Mouse (Mus musculus): ENCODE measurements around the gene Zbtb39.

The Zbtb39 gene

GRCm38 (mm10) chr10:127739083-127739660 lies at the start of gene Zbtb39:
Gene Zbtb39, plus strand, starts transcription at chr10:127739538.
- DNase-seq (ENCODE audit: low read depth, low spot score): peak; percentile 84

DNA sequence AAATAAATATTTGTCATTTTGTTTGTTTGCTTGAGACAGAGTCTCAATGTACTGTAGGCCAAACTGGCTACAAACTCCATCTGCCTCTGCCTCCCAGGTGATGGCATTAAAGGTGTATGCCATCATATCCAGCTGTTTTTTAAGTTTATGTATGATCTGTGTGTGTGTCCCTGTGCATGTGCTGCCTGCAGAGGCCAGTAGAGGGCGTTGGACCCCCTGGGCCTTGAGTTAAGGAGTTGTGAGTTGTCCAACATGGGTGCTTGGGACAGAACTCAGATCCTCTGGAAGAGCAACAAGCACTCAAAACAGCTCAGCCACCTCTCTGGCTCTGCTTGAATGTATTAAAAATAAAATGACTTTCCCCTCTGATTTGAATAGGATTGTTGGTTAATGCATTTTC lies 48.3 kb upstream of the Zbtb39 start:
- no peak for DNase-seq (ENCODE audit: low read depth, low spot score)

- peak; percentile 41 for DNase-seq (ENCODE audit: low read depth, low spot score)
Observed at GRCm38 (mm10) chr10:127694636-127695035, 44.7 kb upstream of the Zbtb39 start.

- DNase-seq (ENCODE audit: low read depth, low spot score): no peak
Observed at GRCm38 (mm10) chr10:127695775-127696174, 43.6 kb upstream of the Zbtb39 start.

- DNase-seq (ENCODE audit: low read depth, low spot score): no peak
Observed at GRCm38 (mm10) chr10:127698966-127699365, 40.4 kb upstream of the Zbtb39 start.

- no peak for DNase-seq (ENCODE audit: low read depth, low spot score)
Observed at GRCm38 (mm10) chr10:127703299-127703698, 36.0 kb upstream of the Zbtb39 start.

DNA sequence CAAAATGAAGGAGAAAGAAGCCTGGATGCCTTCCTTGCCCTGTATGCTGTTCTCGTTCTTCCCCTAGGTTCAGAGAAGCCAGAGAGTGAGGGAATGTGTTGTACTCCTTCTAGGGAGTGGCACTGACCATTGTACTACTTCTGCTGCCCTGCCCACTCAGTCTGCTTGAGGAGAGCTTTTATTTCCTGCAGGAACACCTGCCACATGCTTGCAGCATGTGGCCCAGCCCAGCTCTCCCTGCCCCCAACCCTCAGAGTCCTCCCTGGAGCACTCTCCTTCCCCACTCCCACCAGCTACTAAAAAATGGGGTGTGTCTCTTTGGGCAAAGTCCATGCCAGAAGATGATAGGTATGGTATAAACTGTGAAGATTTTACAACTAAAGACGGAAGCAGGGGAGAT lies 35.0 kb upstream of the Zbtb39 start:
- no peak for DNase-seq (ENCODE audit: low read depth, low spot score)

DNA sequence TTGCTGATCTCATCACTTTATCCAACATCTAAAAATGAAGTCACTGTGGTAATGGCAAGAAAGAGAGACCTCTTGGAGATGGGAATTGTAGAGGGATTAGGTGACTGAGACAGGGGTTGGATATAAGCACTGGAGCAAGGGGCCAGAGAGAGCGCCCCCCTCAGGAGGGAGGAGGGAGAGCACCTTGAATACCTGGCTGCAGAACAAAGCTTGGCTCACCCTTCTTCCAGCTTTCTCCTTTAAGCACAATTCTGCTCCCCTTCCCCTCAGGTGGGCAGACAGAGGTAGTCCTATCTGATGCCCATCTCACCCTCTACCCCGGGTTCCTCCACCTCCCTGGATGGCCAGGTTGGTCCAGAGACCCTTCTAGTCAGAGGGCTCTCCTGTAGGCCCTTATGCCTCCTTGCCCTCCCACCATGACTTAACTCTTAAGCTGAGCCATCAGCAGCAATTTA lies 34.5 kb upstream of the Zbtb39 start, which contains the start of gene Myo1a:
Gene Myo1a (plus strand): TSS at position 405 of the 455 bp plus-strand sequence.
- DNase-seq (ENCODE audit: low read depth, low spot score): no peak

DNA sequence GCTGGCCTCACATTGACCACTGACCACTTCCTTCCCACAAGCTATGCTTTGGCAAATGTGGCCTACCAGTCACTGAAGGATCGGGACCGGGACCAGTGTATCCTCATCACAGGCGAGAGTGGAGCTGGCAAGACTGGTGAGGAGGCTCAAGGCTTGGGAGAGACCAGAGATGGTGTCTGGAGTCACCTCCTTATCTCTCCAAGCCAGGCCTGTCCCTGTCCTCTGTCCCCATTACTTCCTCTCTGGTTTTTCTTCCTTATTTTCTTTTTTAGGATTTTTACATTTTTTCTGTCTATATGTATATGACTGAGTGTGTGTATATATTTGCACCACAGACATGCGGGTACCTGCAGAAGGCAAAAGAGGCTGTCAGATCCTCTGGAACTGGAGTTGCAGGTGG lies 33.6 kb upstream of the Zbtb39 start:
- DNase-seq (ENCODE audit: low read depth, low spot score): no peak

GRCm38 (mm10) chr10:127707721-127708120 lies 31.6 kb upstream of the Zbtb39 start:
- DNase-seq (ENCODE audit: low read depth, low spot score): no peak

GRCm38 (mm10) chr10:127708850-127709370 lies 30.4 kb upstream of the Zbtb39 start:
- DNase-seq (ENCODE audit: low read depth, low spot score): no peak

DNA sequence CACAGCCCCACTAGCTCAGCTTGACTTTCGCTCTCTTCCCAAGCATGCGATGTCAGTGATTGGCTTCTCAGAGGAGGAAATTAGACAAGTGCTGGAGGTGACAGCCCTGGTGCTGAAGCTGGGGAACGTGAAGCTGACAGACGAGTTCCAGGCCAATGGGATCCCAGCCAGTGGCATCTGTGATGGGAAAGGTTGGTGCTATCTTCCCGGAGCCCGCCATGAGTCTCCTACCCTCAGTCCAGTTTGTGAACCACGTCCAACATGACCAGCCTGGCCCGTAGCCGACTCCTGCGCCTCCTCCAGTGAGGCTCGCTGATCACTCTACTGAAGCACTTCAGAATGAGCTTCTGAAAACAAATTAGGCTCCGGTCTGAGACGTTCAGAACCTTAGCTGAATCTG lies 29.0 kb upstream of the Zbtb39 start:
- no peak for DNase-seq (ENCODE audit: low read depth, low spot score)

DNA sequence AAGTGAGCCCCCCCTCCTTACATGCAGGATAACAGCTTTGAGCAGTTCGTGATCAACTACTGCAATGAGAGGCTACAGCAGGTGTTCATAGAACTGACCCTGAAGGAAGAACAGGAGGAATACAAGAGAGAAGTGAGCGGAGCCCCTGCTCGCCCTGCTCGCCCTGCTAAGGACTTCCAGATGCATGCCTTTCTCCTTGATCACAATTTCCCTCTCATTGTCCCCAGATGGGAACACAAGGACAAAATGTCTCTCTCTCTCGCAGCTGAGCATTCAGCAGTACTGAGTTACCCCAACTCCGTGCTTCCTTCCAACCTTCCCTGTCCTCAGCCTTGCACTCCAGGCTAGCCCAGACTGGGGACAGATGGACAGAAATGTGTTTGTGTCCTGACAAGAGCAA lies 26.6 kb upstream of the Zbtb39 start:
- no peak for DNase-seq (ENCODE audit: low read depth, low spot score)

DNA sequence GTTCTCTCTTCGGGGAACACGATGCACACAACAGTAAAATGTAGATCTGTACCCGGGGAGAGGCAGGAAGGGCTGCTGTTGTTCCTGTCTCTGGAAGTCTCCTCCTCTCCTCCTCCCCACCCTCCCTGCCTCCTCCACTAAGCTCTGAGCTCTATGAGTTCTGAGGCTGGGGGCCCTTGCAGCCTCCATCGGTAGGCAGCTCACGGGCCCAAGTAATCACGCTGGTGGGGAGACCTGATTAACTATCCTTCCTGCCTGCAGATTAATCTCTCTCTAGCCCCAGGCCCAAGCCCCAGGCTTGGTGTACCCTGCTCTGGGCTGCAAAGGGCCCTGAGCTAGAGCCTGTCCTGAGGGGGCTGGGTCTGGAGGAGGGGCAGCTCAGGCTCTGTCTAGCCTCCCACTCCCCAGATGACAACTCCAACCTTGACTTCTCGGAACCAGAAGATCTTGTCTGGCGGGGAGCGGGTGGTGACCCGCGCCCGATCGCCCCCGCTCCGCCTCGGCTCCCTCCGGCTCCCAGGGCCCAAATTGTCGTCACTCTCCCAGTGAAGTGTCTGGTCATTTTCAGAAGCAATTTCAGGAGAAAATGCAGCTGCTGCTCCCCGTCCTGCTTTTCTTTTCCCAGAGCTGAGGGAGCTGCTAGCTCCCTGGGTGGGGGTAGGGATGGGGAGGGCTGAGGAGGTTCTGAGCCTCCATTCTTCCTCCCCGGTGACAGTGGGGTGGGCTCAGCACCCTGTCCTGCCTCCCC lies 17.5 kb upstream of the Zbtb39 start:
- no peak for DNase-seq (ENCODE audit: low read depth, low spot score)

DNA sequence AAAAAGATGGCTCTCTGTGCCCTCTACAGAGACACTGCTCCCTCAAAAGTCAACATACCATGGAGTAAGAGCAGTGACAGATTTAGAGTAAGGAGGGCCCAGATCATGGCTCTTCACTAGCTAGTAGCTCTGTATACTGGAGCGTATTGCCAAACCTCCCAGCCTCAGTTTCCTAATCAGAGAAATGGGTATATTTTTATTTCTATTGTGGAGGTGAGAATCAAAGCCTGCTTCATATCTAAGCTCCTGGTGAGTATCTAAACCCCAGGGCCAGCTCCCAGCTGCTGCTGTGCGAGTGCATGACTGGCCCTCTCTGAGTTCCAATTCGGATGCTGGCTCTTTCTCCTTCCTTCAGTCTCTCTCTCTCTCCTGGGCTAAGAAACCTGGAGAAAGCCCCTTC lies 15.2 kb upstream of the Zbtb39 start, which contains the start of gene Tac2:
Gene Tac2 (plus strand): TSS at position 301 of the 400 bp plus-strand sequence.
- no peak for DNase-seq (ENCODE audit: low read depth, low spot score)

DNA sequence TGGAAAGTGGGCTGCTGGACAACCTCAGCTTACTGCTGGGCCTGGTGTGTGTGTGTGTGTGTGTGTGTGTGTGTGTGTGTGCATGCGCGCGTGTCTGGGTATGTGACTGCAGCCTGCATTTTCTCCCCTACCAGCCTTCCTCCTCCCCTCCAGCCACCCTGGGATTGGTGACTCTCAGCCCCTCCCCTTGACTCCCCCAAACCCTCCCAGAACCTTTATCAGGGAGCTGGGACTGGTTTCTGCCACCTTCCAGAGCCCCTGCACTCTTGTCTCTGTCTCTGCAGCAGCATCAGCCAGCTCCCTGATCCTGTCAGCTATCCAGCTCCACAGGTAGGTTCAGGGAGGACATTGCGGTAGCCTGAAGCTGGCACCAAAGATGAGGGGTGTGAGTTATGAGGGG lies 14.2 kb upstream of the Zbtb39 start:
- no peak for DNase-seq (ENCODE audit: low read depth, low spot score)

DNA sequence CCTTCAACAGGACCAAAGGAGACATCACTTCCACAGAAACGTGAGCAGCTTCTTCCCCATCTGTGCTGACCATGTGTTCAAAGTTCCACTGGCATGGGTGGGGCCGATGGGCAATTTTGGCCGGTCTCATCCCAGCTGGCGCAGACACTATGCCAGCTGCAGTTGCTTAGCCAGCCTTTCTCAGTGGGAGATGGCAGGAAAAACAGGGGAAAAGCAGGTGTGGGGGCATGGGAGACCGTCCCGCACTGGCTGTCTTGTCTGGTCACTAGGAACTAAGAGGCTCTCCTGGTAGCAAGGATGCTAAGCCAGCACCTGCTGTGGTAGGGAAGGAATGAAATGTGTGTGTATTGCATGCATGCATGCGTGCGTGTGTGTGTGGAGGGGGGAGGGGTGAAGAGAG lies 10.9 kb upstream of the Zbtb39 start:
- DNase-seq (ENCODE audit: low read depth, low spot score): no peak

DNA sequence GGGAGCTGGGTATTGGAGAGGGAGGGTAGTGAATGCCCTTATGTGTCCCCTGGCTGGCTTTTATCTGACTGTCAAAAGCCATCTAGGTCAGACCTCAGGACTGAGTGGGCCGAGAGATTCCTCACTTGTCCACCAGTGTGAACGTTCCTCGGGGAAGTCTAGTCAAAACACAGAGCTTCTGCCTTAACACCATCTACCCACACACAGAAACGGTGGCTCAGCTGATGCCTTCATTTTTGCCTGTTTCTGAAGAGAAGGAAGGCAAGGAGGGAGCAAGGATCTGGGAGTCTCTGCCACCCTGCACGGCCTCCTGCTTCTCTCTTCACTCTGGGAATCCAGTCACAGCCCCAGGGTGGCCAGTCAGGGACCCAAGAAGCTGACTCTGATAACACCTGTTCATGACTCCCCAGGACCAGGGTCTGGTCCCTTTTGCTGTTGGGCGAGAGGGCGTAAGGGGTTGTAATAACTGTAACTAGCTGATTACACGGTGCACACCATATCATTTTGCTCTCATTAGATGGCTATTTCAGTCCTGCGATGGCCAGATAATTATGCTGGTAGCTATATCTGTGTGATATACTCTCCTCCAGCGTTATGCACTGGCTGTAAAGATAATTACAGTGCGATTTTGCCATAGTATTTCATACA lies 8.9 kb upstream of the Zbtb39 start:
- no peak for DNase-seq (ENCODE audit: low read depth, low spot score)

DNA sequence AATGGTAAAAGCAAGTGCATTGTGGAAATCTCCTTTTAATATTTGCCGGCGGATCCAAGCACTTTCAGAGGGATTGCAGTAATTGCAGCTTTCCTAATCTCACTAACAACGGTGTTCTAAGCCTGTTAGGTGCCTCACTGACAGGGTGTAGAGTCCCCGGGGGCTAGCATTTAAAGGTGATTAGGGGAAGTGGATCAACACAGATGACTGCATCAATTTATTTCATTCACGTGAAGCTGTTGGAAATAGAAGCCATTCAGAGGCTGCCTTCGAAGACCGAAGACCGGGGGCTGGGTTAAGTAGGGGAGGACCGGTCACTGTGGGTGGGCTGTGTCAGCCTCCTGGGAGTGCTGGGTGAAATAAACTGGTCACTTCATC lies 8.4 kb upstream of the Zbtb39 start:
- DNase-seq (ENCODE audit: low read depth, low spot score): no peak

- DNase-seq (ENCODE audit: low read depth, low spot score): no peak
Observed at GRCm38 (mm10) chr10:127731397-127731796, 7.9 kb upstream of the Zbtb39 start.

DNA sequence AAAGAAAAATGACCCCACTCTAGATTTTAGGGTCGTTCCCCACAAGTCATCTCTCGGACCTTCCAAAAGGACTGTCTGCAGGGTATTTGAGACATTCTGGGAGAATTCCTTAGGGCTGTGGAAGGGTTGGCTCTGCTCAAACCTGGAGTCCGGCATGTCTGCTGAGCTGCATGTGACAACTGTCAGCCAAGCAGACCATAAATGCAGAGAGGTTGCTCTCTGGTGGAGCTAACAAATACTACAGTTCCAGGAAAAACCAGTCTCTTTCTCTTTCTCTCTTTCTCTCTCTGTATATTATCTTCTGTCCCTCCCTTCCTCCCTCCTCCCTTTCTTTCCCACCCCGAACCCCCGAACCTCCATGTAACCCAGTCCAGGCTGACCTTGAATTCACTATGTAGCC lies 4.9 kb upstream of the Zbtb39 start:
- no peak for DNase-seq (ENCODE audit: low read depth, low spot score)

DNA sequence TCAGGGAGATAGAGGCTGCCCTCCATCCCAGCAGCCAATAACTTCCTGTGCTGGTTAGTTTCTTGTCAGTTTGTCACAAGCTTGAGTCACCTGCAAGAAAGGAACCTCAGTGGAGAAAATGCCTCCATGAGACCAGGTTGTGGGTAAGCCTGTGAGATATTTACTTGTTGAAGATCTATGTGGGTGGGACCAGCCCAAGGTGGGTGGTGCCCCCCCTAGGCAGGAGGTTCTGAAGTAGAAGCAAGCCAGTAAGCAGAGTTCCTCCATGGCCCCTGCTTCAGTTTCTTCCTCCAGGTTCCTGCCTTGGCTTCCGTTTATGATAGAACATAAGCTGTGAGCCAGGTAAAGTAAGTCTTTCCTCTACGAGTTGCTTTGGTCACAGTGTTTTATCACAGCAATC lies 3.1 kb upstream of the Zbtb39 start:
- peak; percentile 22 for DNase-seq (ENCODE audit: low read depth, low spot score)

DNA sequence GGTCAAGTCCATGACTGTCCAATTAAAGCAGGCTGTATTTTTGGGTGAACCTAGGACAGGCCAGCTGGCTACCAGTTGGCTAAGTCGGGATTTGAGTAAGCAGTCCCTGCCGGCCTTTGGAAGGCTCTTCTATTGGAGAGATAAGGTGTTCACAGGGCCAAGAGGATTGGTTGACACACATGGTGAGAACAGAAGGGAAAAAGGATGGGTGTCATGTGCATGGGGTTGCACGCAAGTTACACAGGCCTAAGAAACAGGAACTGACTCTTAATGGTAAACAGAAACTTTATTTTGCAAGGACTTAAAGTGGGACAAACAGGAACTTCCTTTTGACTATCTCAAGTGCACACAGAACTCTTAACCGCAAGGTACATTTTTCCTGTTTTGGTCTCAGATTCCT lies 2.4 kb upstream of the Zbtb39 start:
- peak; percentile 62 for DNase-seq (ENCODE audit: low read depth, low spot score)

All from A20 (cell line).